Mouse (Mus musculus) CH12.LX (cell line): Measurements from ENCODE around the gene Ctdsp1.

Experiments
- CHD2 ChIP-seq: IDR thresholded peaks from 2 replicates; pipeline ENCODE4 v1.6.1; 2011; ENCODE audit warnings: low read length, improper control_type of control experiment
- CTCF ChIP-seq, 2 experiments: IDR thresholded peaks in 1 of 2; conservative IDR thresholded peaks in 1 of 2; 2 replicates each; pipeline ENCODE4 v1.5.1; 2011 to 2012; ENCODE audit warnings: low read depth in 2 of 2, low read length in 2 of 2, improper control_type of control experiment in 1 of 2, inconsistent platforms in 1 of 2, mild to moderate bottlenecking in 1 of 2, moderate library complexity in 1 of 2
- EP300 ChIP-seq: IDR thresholded peaks from 2 replicates; pipeline ENCODE4 v1.6.1; 2011; ENCODE audit warnings: low read length, improper control_type of control experiment
- HCFC1 ChIP-seq: IDR thresholded peaks from 2 replicates; pipeline ENCODE4 v1.6.1; 2012; ENCODE audit warnings: low read depth, mild to moderate bottlenecking, inconsistent platforms, low read length, improper control_type of control experiment
- JUND ChIP-seq: conservative IDR thresholded peaks from 2 replicates; pipeline ENCODE4 v1.6.1; 2011; ENCODE audit warnings: low read depth, low read length, improper control_type of control experiment
- NELFE ChIP-seq: IDR thresholded peaks from 2 replicates; pipeline ENCODE4 v1.6.1; 2011; ENCODE audit warnings: low read depth, low read length, improper control_type of control experiment
- POLR2A ChIP-seq: IDR thresholded peaks from 2 replicates; pipeline ENCODE4 v1.6.1; 2011; ENCODE audit warnings: low read depth, mild to moderate bottlenecking, improper control_type of control experiment, low read length
- RCOR1 ChIP-seq: conservative IDR thresholded peaks from 2 replicates; pipeline ENCODE4 v1.6.1; 2012; ENCODE audit warnings: low read depth, mild to moderate bottlenecking, inconsistent platforms, low read length, improper control_type of control experiment
- TCF12 ChIP-seq: IDR thresholded peaks from 2 replicates; pipeline ENCODE4 v1.6.1; 2014; ENCODE audit warnings: low read depth, mild to moderate bottlenecking, inconsistent platforms, low read length, improper control_type of control experiment
- UBTF ChIP-seq: IDR thresholded peaks from 2 replicates; pipeline ENCODE4 v1.6.1; 2012; ENCODE audit warnings: low read depth, mild to moderate bottlenecking, inconsistent platforms, low read length, improper control_type of control experiment, moderate library complexity
- USF2 ChIP-seq: conservative IDR thresholded peaks from 2 replicates; pipeline ENCODE4 v1.6.1; 2011; ENCODE audit warnings: low read depth, low read length, improper control_type of control experiment

DNA sequence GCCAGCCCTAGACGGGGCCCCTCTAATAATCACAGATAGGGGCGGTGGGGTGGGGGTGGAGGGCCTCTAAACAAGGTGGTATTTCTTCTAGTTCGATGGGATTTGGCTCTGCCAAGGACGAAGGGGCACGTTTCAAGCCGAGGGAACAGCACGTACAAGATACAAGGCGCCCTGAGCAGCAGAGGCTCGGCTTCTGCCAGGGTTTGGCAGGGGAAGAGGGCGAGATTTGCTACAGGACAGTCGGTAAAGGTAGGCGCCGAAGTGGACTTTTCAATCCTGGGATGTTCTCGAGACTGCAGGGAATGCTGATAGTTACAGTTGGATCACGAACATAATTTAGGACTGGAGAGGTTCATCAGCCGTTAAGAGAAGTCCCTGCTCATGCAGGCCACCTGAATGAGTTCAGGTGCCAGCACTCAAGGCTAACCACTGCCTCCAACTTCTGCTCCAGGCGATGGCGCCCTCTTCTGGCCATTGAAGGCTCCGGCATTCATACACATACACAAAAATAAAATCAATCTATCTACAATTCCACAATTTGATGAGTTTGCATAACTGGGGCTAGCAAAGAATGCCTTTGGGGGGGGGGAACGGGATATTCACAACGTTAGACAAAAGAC lies 912 bp upstream of the Ctdsp1 start:
- TF ChIP-seq CTCF (conservative IDR thresholded peaks at IDR 0.05 in 1 of 2, IDR thresholded peaks at IDR 0.05 in 1 of 2; ENCODE audit: low read depth in 2 of 2, low read length in 2 of 2) (peak; percentile 63 to 76; a peak in 3 of 4 replicates), NELFE (no peak), EP300 (no peak), HCFC1 (no peak), USF2 (no peak), TCF12 (no peak; the same call in 1 of the 2 replicates), JUND (no peak), CHD2 (no peak), UBTF (no peak), POLR2A (no peak), RCOR1 (peak; percentile 33; the same call in 1 of the 2 replicates)
